Mouse (Mus musculus) bone marrow macrophage, adult 2 months (primary cell): ENCODE data around the gene Dhps. TPM values are rescaled to one million over a fixed set of nuclear protein-coding genes. Genes with fewer than 3 reads are reported as not detected.
A peak's percentile ranks its signal among the peaks of the same experiment; 100 is the strongest.
"Not testable (repeated sequence)": the region's sequence is repeated elsewhere in the genome, so short reads cannot be mapped to it uniquely, and the experiment has no call there.

Experiments used
- H3K27ac ChIP-seq: 2 replicates; pipeline ENCODE4 v1.5.1; 2012; ENCODE audit warnings: low read depth, low read length; ENCODE audit not compliant: insufficient read depth
- H3K4me1 ChIP-seq: 2 replicates; pipeline ENCODE4 v1.6.1; 2012; ENCODE audit warnings: low read length; ENCODE audit not compliant: control insufficient read depth, insufficient read depth
- H3K4me3 ChIP-seq: 2 replicates; pipeline ENCODE4 v1.5.1; 2012; ENCODE audit warnings: mild to moderate bottlenecking, low read length, moderate library complexity; ENCODE audit not compliant: insufficient read depth
- CTCF ChIP-seq: IDR thresholded peaks from 2 replicates; pipeline ENCODE4 v1.5.1; 2012; ENCODE audit warnings: low read depth, mild to moderate bottlenecking, low read length, moderate library complexity
- POLR2A ChIP-seq: IDR thresholded peaks from 2 replicates; pipeline ENCODE4 v1.6.1; 2012; ENCODE audit warnings: mild to moderate bottlenecking, low read depth, low read length, borderline replicate concordance
- polyA plus RNA-seq: library from polyadenylated mRNA; stranded (reverse); fragments of >200 nt; gene quantifications from 2 replicates; pipeline ENCODE4 v1.2.4, GENCODE M21; 2012; ENCODE audit not compliant: missing spikeins, insufficient read depth, insufficient read length

Dhps gene
- polyA plus RNA-seq, 1 experiment: 36.7 TPM

- H3K4me3 ChIP-seq: peak overlapping the region; percentile 86
- TF ChIP-seq POLR2A: no peak
- no peak for TF ChIP-seq CTCF
- H3K27ac ChIP-seq: peak overlapping the region; percentile 82
- peaks cover 15% of the 10 kb centered on the region for H3K4me1 ChIP-seq
Measured at GRCm38 (mm10) chr8:85080214-85080531, 8.6 kb downstream of the Dhps start.

- TF ChIP-seq CTCF (no peak), POLR2A (no peak)
- peaks cover 20% of the 10 kb centered on the region for H3K4me1 ChIP-seq
- H3K27ac ChIP-seq: peak within 1 kb of the TSS; percentile 82
- peak within 1 kb of the TSS; percentile 86 for H3K4me3 ChIP-seq
Measured at GRCm38 (mm10) chr8:85080532-85081215, 9.1 kb downstream of the Dhps start, which contains the start of gene Wdr83os. Gene Wdr83os, plus strand, starts transcription at chr8:85080740.

- H3K4me3 ChIP-seq: peak within 1 kb of the TSS; percentile 86
- TF ChIP-seq CTCF: no peak
- no peak for TF ChIP-seq POLR2A
- peaks cover 22% of the 10 kb centered on the region for H3K4me1 ChIP-seq
- peak within 1 kb of the TSS; percentile 82 for H3K27ac ChIP-seq
Measured at GRCm38 (mm10) chr8:85081216-85081555, 9.6 kb downstream of the Dhps start, which contains the start of gene Wdr83. Gene Wdr83, minus strand, starts transcription at chr8:85081306.

- Histone ChIP-seq H3K27ac (peak overlapping the region; percentile 45), H3K4me1 (peaks cover 22% of the 10 kb centered on the region)
- H3K4me3 ChIP-seq: not testable (repeated sequence)
Measured at GRCm38 (mm10) chr8:85082169-85082568, 10.6 kb downstream of the Dhps start.

GRCm38 (mm10) chr8:85083108-85083813, 11.7 kb downstream of the Dhps start, which contains the start of gene Man2b1:
Gene Man2b1, plus strand, starts transcription at chr8:85083270.
- no peak for TF ChIP-seq CTCF
- TF ChIP-seq POLR2A: peak; percentile 99
- Histone ChIP-seq H3K4me3 (peak within 1 kb of the TSS; percentile 81), H3K27ac (peak within 1 kb of the TSS; percentile 74), H3K4me1 (peaks cover 22% of the 10 kb centered on the region)

GRCm38 (mm10) chr8:85084633-85085032, 13.1 kb downstream of the Dhps start:
- TF ChIP-seq CTCF (no peak), POLR2A (no peak)
- H3K27ac ChIP-seq: peak overlapping the region; percentile 74
- peaks cover 20% of the 10 kb centered on the region for H3K4me1 ChIP-seq
- peak overlapping the region; percentile 81 for H3K4me3 ChIP-seq

- H3K4me1 ChIP-seq: peaks cover 21% of the 10 kb centered on the region
Measured at GRCm38 (mm10) chr8:85086238-85086637, 14.7 kb downstream of the Dhps start.

GRCm38 (mm10) chr8:85088771-85089170, 17.2 kb downstream of the Dhps start:
- no peak overlapping the region for H3K4me3 ChIP-seq
- H3K27ac ChIP-seq: no peak overlapping the region
- peaks cover 26% of the 10 kb centered on the region for H3K4me1 ChIP-seq
- TF ChIP-seq CTCF (no peak), POLR2A (no peak)

More at GRCm38 (mm10) chr8:85086238-85086637, 14.7 kb downstream of the Dhps start:
- Histone ChIP-seq H3K4me3 (no peak overlapping the region), H3K27ac (no peak overlapping the region)
- TF ChIP-seq POLR2A (no peak), CTCF (no peak)

- H3K27ac ChIP-seq: no peak overlapping the region
- TF ChIP-seq CTCF (no peak), POLR2A (no peak)
- peaks cover 16% of the 10 kb centered on the region for H3K4me1 ChIP-seq
- H3K4me3 ChIP-seq: no peak overlapping the region
Measured at GRCm38 (mm10) chr8:85090856-85091255, 19.3 kb downstream of the Dhps start.

GRCm38 (mm10) chr8:85091526-85092090, 20.1 kb downstream of the Dhps start:
- Histone ChIP-seq H3K4me1 (peaks cover 16% of the 10 kb centered on the region), H3K4me3 (no peak overlapping the region), H3K27ac (no peak overlapping the region)
- TF ChIP-seq CTCF (no peak), POLR2A (no peak)
